ENCODE assay signal across 19 mouse cellular contexts in genomic region chr10:77093817-77094216, GRCm38 (mm10).
DNase-seq lines count a peak whose midpoint lies in the region; ATAC-seq and TF ChIP-seq lines count a peak whose summit lies in the region.
"Had no signal": no experiment of that assay in that cellular context is flagged by ENCODE, and none has a peak within 500 bp of the region (broad histone marks: within the 10 kb centered on the region; RNA-seq: fewer than 3 reads in every experiment).

No protein-coding gene starts in this region.

- no peak for DNase-seq in frontal cortex, postnatal 25 days (ENCODE audit: low spot score in 2 of 2)
- DNase-seq in left cerebral cortex, adult 11 months (ENCODE audit: low spot score) = peak; percentile 12
- DNase-seq in left cerebral cortex, postnatal 4 days = no peak
- peak; percentile 90 for DNase-seq in brain, adult 2 months (ENCODE audit: low read depth, low spot score)
- DNase-seq in left cerebral cortex, adult 9 months (ENCODE audit: low spot score in 2 of 2) = peak; percentile 15 to 67
- no peak for DNase-seq in kidney, adult 2 months
- DNase-seq: gastrocnemius, adult 2 months; kidney, adult 11 months; kidney, postnatal 10 days; lung, postnatal 14 days; retina, postnatal 1 day; thymus, postnatal 14 days had no signal

- intact Hi-C loops in left cerebral cortex, postnatal 4 days (cut with DNase I) = no loop called here

- no peaks in the 10 kb centered on the region for H3K27me3 ChIP-seq in kidney, adult 2 months (replicated peaks; ENCODE audit: control insufficient read depth, insufficient read depth, low read length)
- H3K27me3 ChIP-seq: forebrain, embryonic 12.5 days; heart, embryonic 12.5 days; liver, embryonic 15.5 days had no signal

- no peak overlapping the region for H3K4me3 ChIP-seq in kidney, adult 2 months (ENCODE audit: insufficient read depth, low read depth, low read length)
- H3K4me3 ChIP-seq: forebrain, embryonic 12.5 days; gastrocnemius, adult 2 months; heart, embryonic 12.5 days; liver, embryonic 15.5 days had no signal

- TF ChIP-seq CTCF in kidney, adult 2 months (conservative IDR thresholded peaks at IDR 0.05; ENCODE audit: insufficient read depth, insufficient read length, low read depth, low read length) = no peak

- H3K36me3 ChIP-seq in kidney, adult 2 months (ENCODE audit: control insufficient read depth, insufficient read depth, low read length) = no peaks in the 10 kb centered on the region

- TF ChIP-seq POLR2A in kidney, adult 2 months (IDR thresholded peaks at IDR 0.05; ENCODE audit: low read depth, low read length) = no peak

- peaks cover 7% of the 10 kb centered on the region; the same call in 1 of the 2 replicates for H3K4me1 ChIP-seq in kidney, adult 2 months (ENCODE audit: control insufficient read depth, insufficient read depth, low read length)

- no peak overlapping the region for H3K27ac ChIP-seq in kidney, adult 2 months (ENCODE audit: insufficient read depth, low read depth, low read length)
- H3K27ac ChIP-seq: forebrain, embryonic 12.5 days; gastrocnemius, adult 2 months; stomach, postnatal 0 days had no signal

- ATAC-seq in frontal cortex, adult (ENCODE audit: low TSS enrichment) = peak; percentile 96
- ATAC-seq: hindbrain, embryonic 16.5 days; midbrain, embryonic 16.5 days had no signal

Comparison
In these comparisons a context has a peak if more than half of its experiments do, and no peak if none do; other contexts are left out.
1. DNase-seq: peak in left cerebral cortex, adult 11 months (single experiment), brain, adult 2 months (single experiment) and left cerebral cortex, adult 9 months (2 of 2); none in frontal cortex, postnatal 25 days (0 of 2), left cerebral cortex, postnatal 4 days (single experiment) and kidney, adult 2 months (single experiment).